Mouse (Mus musculus): Measurements from ENCODE around the gene Nodal. TPM values are rescaled to one million over a fixed set of nuclear protein-coding genes. Genes with fewer than 3 reads are reported as not detected.

The Nodal gene
- polyA plus RNA-seq, 1 experiment, result 52.2 TPM

DNA sequence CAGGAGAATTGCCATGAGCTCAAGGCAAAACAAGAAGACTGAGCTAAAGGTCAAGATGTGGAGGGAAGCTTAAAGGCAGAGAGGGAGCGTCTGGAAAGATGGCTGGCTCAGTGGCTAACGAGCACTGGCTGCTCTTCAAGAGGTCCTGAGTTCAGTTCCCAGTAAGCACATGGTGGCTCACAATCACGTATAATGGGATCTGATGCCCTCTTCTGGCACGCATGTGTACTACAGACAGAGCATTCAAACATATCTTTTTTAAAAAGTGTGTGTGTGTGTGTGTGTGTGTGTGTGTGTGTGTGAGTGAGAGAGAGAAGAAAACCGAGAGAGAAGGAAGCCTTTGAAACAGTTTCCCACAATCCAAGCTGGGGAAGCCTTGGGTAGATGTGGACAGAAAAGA, 15.3 kb upstream of the Nodal start:
- H3K4me3 ChIP-seq (ENCODE audit: low read depth, low read length), result no peak overlapping the region
- no peaks in the 10 kb centered on the region for H3K4me1 ChIP-seq (ENCODE audit: control insufficient read depth, insufficient read depth, low read length)
- H3K27ac ChIP-seq (ENCODE audit: insufficient read depth, low read length), result no peak overlapping the region
- no peaks in the 10 kb centered on the region for H3K9me3 ChIP-seq (replicated peaks; ENCODE audit: control insufficient read depth, insufficient read depth, low read length, poor library complexity, severe bottlenecking)
- no peak overlapping the region for H3K9ac ChIP-seq (ENCODE audit: low read depth, poor library complexity, severe bottlenecking)
- TF ChIP-seq CTCF (IDR thresholded peaks at IDR 0.05; ENCODE audit: low read depth, low read length) (peak; percentile 47), EP300 (IDR thresholded peaks at IDR 0.05; ENCODE audit: insufficient read depth, low read depth, low read length) (no peak)
- no peaks in the 10 kb centered on the region for H3K27me3 ChIP-seq (ENCODE audit: control insufficient read depth, insufficient read depth, low read length, poor library complexity, severe bottlenecking)
- H3K36me3 ChIP-seq (ENCODE audit: control insufficient read depth, insufficient read depth, low read length, poor library complexity, severe bottlenecking), result no peaks in the 10 kb centered on the region

GRCm38 (mm10) chr10:61402911-61403310, 14.9 kb upstream of the Nodal start:
- no peaks in the 10 kb centered on the region for H3K27me3 ChIP-seq (ENCODE audit: control insufficient read depth, insufficient read depth, low read length, poor library complexity, severe bottlenecking)
- TF ChIP-seq EP300 (IDR thresholded peaks at IDR 0.05; ENCODE audit: insufficient read depth, low read depth, low read length) (no peak), POLR2A (IDR thresholded peaks at IDR 0.05; ENCODE audit: insufficient read depth, low read length) (no peak), CTCF (IDR thresholded peaks at IDR 0.05; ENCODE audit: low read depth, low read length) (no peak)
- no peak overlapping the region for H3K9ac ChIP-seq (ENCODE audit: low read depth, poor library complexity, severe bottlenecking)
- no peaks in the 10 kb centered on the region for H3K9me3 ChIP-seq (replicated peaks; ENCODE audit: control insufficient read depth, insufficient read depth, low read length, poor library complexity, severe bottlenecking)
- H3K36me3 ChIP-seq (ENCODE audit: control insufficient read depth, insufficient read depth, low read length, poor library complexity, severe bottlenecking), result no peaks in the 10 kb centered on the region
- H3K4me1 ChIP-seq (ENCODE audit: control insufficient read depth, insufficient read depth, low read length), result no peaks in the 10 kb centered on the region
- H3K4me3 ChIP-seq (ENCODE audit: low read depth, low read length), result no peak overlapping the region
- H3K27ac ChIP-seq (ENCODE audit: insufficient read depth, low read length), result no peak overlapping the region

- Histone ChIP-seq H3K9me3 (replicated peaks; ENCODE audit: control insufficient read depth, insufficient read depth, low read length, poor library complexity, severe bottlenecking) (no peaks in the 10 kb centered on the region), H3K4me1 (ENCODE audit: control insufficient read depth, insufficient read depth, low read length) (peaks cover 7% of the 10 kb centered on the region), H3K9ac (ENCODE audit: low read depth, poor library complexity, severe bottlenecking) (no peak overlapping the region), H3K27me3 (ENCODE audit: control insufficient read depth, insufficient read depth, low read length, poor library complexity, severe bottlenecking) (no peaks in the 10 kb centered on the region), H3K36me3 (ENCODE audit: control insufficient read depth, insufficient read depth, low read length, poor library complexity, severe bottlenecking) (no peaks in the 10 kb centered on the region), H3K27ac (ENCODE audit: insufficient read depth, low read length) (no peak overlapping the region), H3K4me3 (ENCODE audit: low read depth, low read length) (no peak overlapping the region)
- TF ChIP-seq POLR2A (IDR thresholded peaks at IDR 0.05; ENCODE audit: insufficient read depth, low read length) (no peak), CTCF (IDR thresholded peaks at IDR 0.05; ENCODE audit: low read depth, low read length) (no peak), EP300 (IDR thresholded peaks at IDR 0.05; ENCODE audit: insufficient read depth, low read depth, low read length) (no peak; the same call in 1 of the 2 replicates)
Measured at GRCm38 (mm10) chr10:61405958-61406357, 11.8 kb upstream of the Nodal start.

GRCm38 (mm10) chr10:61409776-61410175, 8.0 kb upstream of the Nodal start:
- peaks cover 7% of the 10 kb centered on the region for H3K4me1 ChIP-seq (ENCODE audit: control insufficient read depth, insufficient read depth, low read length)
- H3K36me3 ChIP-seq (ENCODE audit: control insufficient read depth, insufficient read depth, low read length, poor library complexity, severe bottlenecking), result no peaks in the 10 kb centered on the region
- no peaks in the 10 kb centered on the region for H3K27me3 ChIP-seq (ENCODE audit: control insufficient read depth, insufficient read depth, low read length, poor library complexity, severe bottlenecking)
- no peak overlapping the region for H3K4me3 ChIP-seq (ENCODE audit: low read depth, low read length)
- peak overlapping the region; percentile 21; the same call in 1 of the 2 replicates for H3K9ac ChIP-seq (ENCODE audit: low read depth, poor library complexity, severe bottlenecking)
- TF ChIP-seq POLR2A (IDR thresholded peaks at IDR 0.05; ENCODE audit: insufficient read depth, low read length) (no peak), CTCF (IDR thresholded peaks at IDR 0.05; ENCODE audit: low read depth, low read length) (no peak), EP300 (IDR thresholded peaks at IDR 0.05; ENCODE audit: insufficient read depth, low read depth, low read length) (0 out of 2 replicates have a peak, but pooled peaks have one; percentile 41)
- H3K27ac ChIP-seq (ENCODE audit: insufficient read depth, low read length), result peak overlapping the region; percentile 84
- H3K9me3 ChIP-seq (replicated peaks; ENCODE audit: control insufficient read depth, insufficient read depth, low read length, poor library complexity, severe bottlenecking), result no peaks in the 10 kb centered on the region

GRCm38 (mm10) chr10:61410193-61410592, 7.6 kb upstream of the Nodal start:
- H3K4me1 ChIP-seq (ENCODE audit: control insufficient read depth, insufficient read depth, low read length), result peaks cover 7% of the 10 kb centered on the region
- H3K9me3 ChIP-seq (replicated peaks; ENCODE audit: control insufficient read depth, insufficient read depth, low read length, poor library complexity, severe bottlenecking), result no peaks in the 10 kb centered on the region
- no peak for TF ChIP-seq EP300 (IDR thresholded peaks at IDR 0.05; ENCODE audit: insufficient read depth, low read depth, low read length)
- TF ChIP-seq POLR2A (IDR thresholded peaks at IDR 0.05; ENCODE audit: insufficient read depth, low read length), result no peak
- TF ChIP-seq CTCF (IDR thresholded peaks at IDR 0.05; ENCODE audit: low read depth, low read length), result no peak
- no peaks in the 10 kb centered on the region for H3K27me3 ChIP-seq (ENCODE audit: control insufficient read depth, insufficient read depth, low read length, poor library complexity, severe bottlenecking)
- H3K36me3 ChIP-seq (ENCODE audit: control insufficient read depth, insufficient read depth, low read length, poor library complexity, severe bottlenecking), result no peaks in the 10 kb centered on the region
- no peak overlapping the region for H3K9ac ChIP-seq (ENCODE audit: low read depth, poor library complexity, severe bottlenecking)
- H3K27ac ChIP-seq (ENCODE audit: insufficient read depth, low read length), result peak overlapping the region; percentile 60; the same call in 1 of the 2 replicates
- no peak overlapping the region for H3K4me3 ChIP-seq (ENCODE audit: low read depth, low read length)

DNA sequence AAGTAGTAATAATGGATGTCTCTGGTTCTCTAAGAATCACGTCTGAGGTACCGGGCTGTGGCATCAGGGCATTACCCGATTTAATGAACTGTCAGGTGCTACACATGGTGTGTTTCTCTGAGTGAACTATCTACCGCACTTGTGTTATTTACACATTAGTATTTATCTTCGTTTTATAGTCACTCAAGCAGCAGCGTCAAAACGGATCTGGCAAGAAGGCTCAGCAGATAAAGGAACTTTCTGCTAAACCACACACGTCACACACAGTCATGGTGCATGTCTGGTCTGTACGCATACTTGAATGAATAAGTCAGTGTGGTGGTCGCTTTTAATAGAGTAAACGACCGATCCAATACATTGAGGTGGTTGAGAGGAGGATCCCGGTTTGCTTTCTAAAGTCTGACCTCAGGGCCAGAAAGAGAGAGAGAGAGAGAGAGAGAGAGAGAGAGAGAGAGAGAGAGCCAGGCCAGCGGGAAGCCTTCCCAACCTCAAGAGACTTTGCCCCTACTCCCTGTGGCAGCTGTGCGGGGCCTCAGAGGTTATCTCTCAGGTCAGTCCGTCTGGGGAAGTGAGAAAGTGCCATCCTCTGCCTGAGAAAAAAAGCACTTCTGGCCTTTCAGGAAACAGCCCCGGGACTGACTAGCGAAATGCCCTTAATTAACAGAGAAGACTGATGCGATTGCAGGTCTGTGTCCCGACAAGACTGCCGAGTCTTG, 4.7 kb upstream of the Nodal start:
- Histone ChIP-seq H3K9me3 (replicated peaks; ENCODE audit: control insufficient read depth, insufficient read depth, low read length, poor library complexity, severe bottlenecking) (no peaks in the 10 kb centered on the region), H3K27ac (ENCODE audit: insufficient read depth, low read length) (peak overlapping the region; percentile 78), H3K4me1 (ENCODE audit: control insufficient read depth, insufficient read depth, low read length) (peaks cover 12% of the 10 kb centered on the region), H3K9ac (ENCODE audit: low read depth, poor library complexity, severe bottlenecking) (peak overlapping the region; percentile 41), H3K4me3 (ENCODE audit: low read depth, low read length) (peak overlapping the region; percentile 32), H3K36me3 (ENCODE audit: control insufficient read depth, insufficient read depth, low read length, poor library complexity, severe bottlenecking) (no peaks in the 10 kb centered on the region), H3K27me3 (ENCODE audit: control insufficient read depth, insufficient read depth, low read length, poor library complexity, severe bottlenecking) (no peaks in the 10 kb centered on the region)
- TF ChIP-seq EP300 (IDR thresholded peaks at IDR 0.05; ENCODE audit: insufficient read depth, low read depth, low read length), result no peak
- TF ChIP-seq CTCF (IDR thresholded peaks at IDR 0.05; ENCODE audit: low read depth, low read length), result no peak
- TF ChIP-seq POLR2A (IDR thresholded peaks at IDR 0.05; ENCODE audit: insufficient read depth, low read length), result no peak

Measured in ES-Bruce4 (cell line).